Mouse (Mus musculus): ENCODE measurements around the gene Ugt1a1.
"Not testable (repeated sequence)": the region's sequence is repeated elsewhere in the genome, so short reads cannot be mapped to it uniquely, and the experiment has no call there.

Ugt1a1 gene

GRCm38 (mm10) chr1:88211812-88212211, at the start of gene Ugt1a1:
Ugt1a1 (plus strand) TSS chr1:88211959.
- DNase-seq (ENCODE audit: low spot score in 2 of 2): peak; percentile 24 to 72

- no peak for DNase-seq (ENCODE audit: low spot score in 2 of 2)
Observed at GRCm38 (mm10) chr1:88165711-88166110, 46.0 kb upstream of the Ugt1a1 start, which contains the start of gene Ugt1a5. Ugt1a5 (plus strand) TSS chr1:88166012.

- not testable (repeated sequence) for DNase-seq (ENCODE audit: low spot score in 2 of 2)
Observed at GRCm38 (mm10) chr1:88172190-88172589, 39.6 kb upstream of the Ugt1a1 start.

GRCm38 (mm10) chr1:88179657-88180056, 32.1 kb upstream of the Ugt1a1 start:
- DNase-seq (ENCODE audit: low spot score in 2 of 2): no peak

- DNase-seq (ENCODE audit: low spot score in 2 of 2): no peak
Observed at GRCm38 (mm10) chr1:88186325-88186935, 25.3 kb upstream of the Ugt1a1 start.

- no peak for DNase-seq (ENCODE audit: low spot score in 2 of 2)
Observed at GRCm38 (mm10) chr1:88192136-88192535, 19.6 kb upstream of the Ugt1a1 start.

GRCm38 (mm10) chr1:88195687-88196086, 16.1 kb upstream of the Ugt1a1 start:
- no peak for DNase-seq (ENCODE audit: low spot score in 2 of 2)

GRCm38 (mm10) chr1:88197443-88197842, 14.3 kb upstream of the Ugt1a1 start:
- no peak for DNase-seq (ENCODE audit: low spot score in 2 of 2)

- no peak for DNase-seq (ENCODE audit: low spot score in 2 of 2)
Observed at GRCm38 (mm10) chr1:88199996-88200395, 11.8 kb upstream of the Ugt1a1 start.

- DNase-seq (ENCODE audit: low spot score in 2 of 2): no peak
Observed at GRCm38 (mm10) chr1:88200456-88200855, 11.3 kb upstream of the Ugt1a1 start, which contains the start of gene Ugt1a2. Ugt1a2 (plus strand) TSS chr1:88200601.

GRCm38 (mm10) chr1:88205294-88205922, 6.4 kb upstream of the Ugt1a1 start, which contains the start of gene Dnajb3:
Dnajb3 (minus strand) TSS chr1:88205782.
- DNase-seq (ENCODE audit: low spot score in 2 of 2): peak; percentile 71

- peak in 1 of 2 experiments; percentile 28 for DNase-seq (ENCODE audit: low spot score in 2 of 2)
Observed at GRCm38 (mm10) chr1:88206843-88207479, 4.8 kb upstream of the Ugt1a1 start.

GRCm38 (mm10) chr1:88212341-88213045, 734 bp downstream of the Ugt1a1 start:
- DNase-seq (ENCODE audit: low spot score in 2 of 2): peak; percentile 23 to 80

- peak in 1 of 2 experiments; percentile 42 for DNase-seq (ENCODE audit: low spot score in 2 of 2)
Observed at GRCm38 (mm10) chr1:88213061-88213460, 1.3 kb downstream of the Ugt1a1 start.

- peak; percentile 41 to 75 for DNase-seq (ENCODE audit: low spot score in 2 of 2)
Observed at GRCm38 (mm10) chr1:88213766-88214461, 2.2 kb downstream of the Ugt1a1 start.

- DNase-seq (ENCODE audit: low spot score in 2 of 2): no peak
Observed at GRCm38 (mm10) chr1:88214462-88214952, 2.7 kb downstream of the Ugt1a1 start.

- peak in 1 of 2 experiments; percentile 64 for DNase-seq (ENCODE audit: low spot score in 2 of 2)
Observed at GRCm38 (mm10) chr1:88215466-88216380, 4.0 kb downstream of the Ugt1a1 start.

GRCm38 (mm10) chr1:88216551-88216950, 4.8 kb downstream of the Ugt1a1 start:
- peak in 1 of 2 experiments; percentile 62 for DNase-seq (ENCODE audit: low spot score in 2 of 2)

- DNase-seq (ENCODE audit: low spot score in 2 of 2): peak in 1 of 2 experiments; percentile 78
Observed at GRCm38 (mm10) chr1:88217144-88217543, 5.4 kb downstream of the Ugt1a1 start.

- DNase-seq (ENCODE audit: low spot score in 2 of 2): peak in 1 of 2 experiments; percentile 59
Observed at GRCm38 (mm10) chr1:88217576-88217975, 5.8 kb downstream of the Ugt1a1 start.

Measured in urinary bladder, postnatal 4 days (tissue).